Mouse (Mus musculus): ENCODE measurements around the gene Ppp2r5a.
A peak's percentile ranks its signal among the peaks of the same experiment; 100 is the strongest.

Gene Ppp2r5a

GRCm38 (mm10) chr1:191381955-191382736 lies 20.9 kb downstream of the Ppp2r5a start:
- no peak for DNase-seq (ENCODE audit: low read depth, low spot score)

GRCm38 (mm10) chr1:191380843-191381242 lies 22.2 kb downstream of the Ppp2r5a start:
- DNase-seq (ENCODE audit: low read depth, low spot score) = no peak

GRCm38 (mm10) chr1:191378080-191378479 lies 25.0 kb downstream of the Ppp2r5a start:
- no peak for DNase-seq (ENCODE audit: low read depth, low spot score)

- no peak for DNase-seq (ENCODE audit: low read depth, low spot score)
Measured at GRCm38 (mm10) chr1:191375644-191375998, 27.5 kb downstream of the Ppp2r5a start.

- DNase-seq (ENCODE audit: low read depth, low spot score) = no peak
Measured at GRCm38 (mm10) chr1:191374993-191375643, 28.0 kb downstream of the Ppp2r5a start.

GRCm38 (mm10) chr1:191369140-191369539 lies 33.9 kb downstream of the Ppp2r5a start:
- no peak for DNase-seq (ENCODE audit: low read depth, low spot score)

- DNase-seq (ENCODE audit: low read depth, low spot score) = no peak
Measured at GRCm38 (mm10) chr1:191368193-191368592, 34.9 kb downstream of the Ppp2r5a start.

- DNase-seq (ENCODE audit: low read depth, low spot score) = peak; percentile 70
Measured at GRCm38 (mm10) chr1:191364477-191364876, 38.6 kb downstream of the Ppp2r5a start.

- no peak for DNase-seq (ENCODE audit: low read depth, low spot score)
Measured at GRCm38 (mm10) chr1:191362412-191362811, 40.7 kb downstream of the Ppp2r5a start.

- no peak for DNase-seq (ENCODE audit: low read depth, low spot score)
Measured at GRCm38 (mm10) chr1:191359478-191359877, 43.6 kb downstream of the Ppp2r5a start.

- no peak for DNase-seq (ENCODE audit: low read depth, low spot score)
Measured at GRCm38 (mm10) chr1:191356936-191357335, 46.1 kb downstream of the Ppp2r5a start.

GRCm38 (mm10) chr1:191353836-191354235 lies 49.2 kb downstream of the Ppp2r5a start:
- no peak for DNase-seq (ENCODE audit: low read depth, low spot score)

- peak; percentile 57 for DNase-seq (ENCODE audit: low read depth, low spot score)
Measured at GRCm38 (mm10) chr1:191352786-191353488, 50.1 kb downstream of the Ppp2r5a start.

GRCm38 (mm10) chr1:191350355-191350754 lies 52.7 kb downstream of the Ppp2r5a start:
- no peak for DNase-seq (ENCODE audit: low read depth, low spot score)

- no peak for DNase-seq (ENCODE audit: low read depth, low spot score)
Measured at GRCm38 (mm10) chr1:191349486-191350037, 53.5 kb downstream of the Ppp2r5a start.

GRCm38 (mm10) chr1:191348996-191349395 lies 54.1 kb downstream of the Ppp2r5a start:
- no peak for DNase-seq (ENCODE audit: low read depth, low spot score)

GRCm38 (mm10) chr1:191348592-191348991 lies 54.5 kb downstream of the Ppp2r5a start:
- DNase-seq (ENCODE audit: low read depth, low spot score) = no peak

GRCm38 (mm10) chr1:191347602-191348001 lies 55.5 kb downstream of the Ppp2r5a start:
- DNase-seq (ENCODE audit: low read depth, low spot score) = no peak

GRCm38 (mm10) chr1:191340530-191340929 lies 62.5 kb downstream of the Ppp2r5a start:
- no peak for DNase-seq (ENCODE audit: low read depth, low spot score)

GRCm38 (mm10) chr1:191339876-191340275 lies 63.2 kb downstream of the Ppp2r5a start:
- no peak for DNase-seq (ENCODE audit: low read depth, low spot score)

GRCm38 (mm10) chr1:191334500-191334899 lies 68.6 kb downstream of the Ppp2r5a start:
- no peak for DNase-seq (ENCODE audit: low read depth, low spot score)

- DNase-seq (ENCODE audit: low read depth, low spot score) = no peak
Measured at GRCm38 (mm10) chr1:191330356-191330755, 72.7 kb downstream of the Ppp2r5a start.

Data from R1 (cell line).